Mouse (Mus musculus) lung, postnatal 0 days (tissue): ENCODE results near the gene Nucb1.

Experiments used
- CTCF ChIP-seq: IDR thresholded peaks from 2 replicates; pipeline ENCODE4 v1.5.1; 2016; ENCODE audit warnings: antibody characterized with exemption, mild to moderate bottlenecking
- EP300 ChIP-seq: IDR thresholded peaks from 2 replicates; pipeline ENCODE4 v1.6.1; 2016; ENCODE audit warnings: antibody characterized with exemption, mild to moderate bottlenecking, control low read depth

DNA sequence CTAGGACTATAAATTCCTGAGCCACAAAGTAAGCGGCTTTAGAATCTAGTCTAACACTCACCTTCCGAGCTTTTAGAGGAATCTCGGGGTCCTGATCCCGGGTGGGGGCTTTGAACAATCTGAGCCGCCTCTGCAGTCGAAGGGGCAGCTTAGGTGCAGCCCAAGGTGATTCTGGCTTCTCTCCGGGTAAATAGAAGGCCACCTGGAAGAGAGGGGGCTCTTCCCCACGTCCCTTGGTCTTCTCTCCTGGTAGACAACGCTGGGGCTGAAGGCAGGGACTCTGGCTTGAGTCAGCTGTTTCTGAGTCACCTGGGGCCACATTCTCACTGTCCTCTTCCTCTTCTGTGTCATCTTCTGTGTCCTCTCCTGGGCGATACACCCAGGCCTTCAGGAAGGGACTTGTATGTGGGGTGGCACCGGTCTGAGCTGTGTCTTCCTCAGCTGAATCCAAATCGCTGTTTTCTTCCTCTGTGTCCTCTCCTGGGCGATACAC is 13.5 kb upstream of the Nucb1 start:
- TF ChIP-seq CTCF (no peak), EP300 (no peak)
